In the genomic region with DNA sequence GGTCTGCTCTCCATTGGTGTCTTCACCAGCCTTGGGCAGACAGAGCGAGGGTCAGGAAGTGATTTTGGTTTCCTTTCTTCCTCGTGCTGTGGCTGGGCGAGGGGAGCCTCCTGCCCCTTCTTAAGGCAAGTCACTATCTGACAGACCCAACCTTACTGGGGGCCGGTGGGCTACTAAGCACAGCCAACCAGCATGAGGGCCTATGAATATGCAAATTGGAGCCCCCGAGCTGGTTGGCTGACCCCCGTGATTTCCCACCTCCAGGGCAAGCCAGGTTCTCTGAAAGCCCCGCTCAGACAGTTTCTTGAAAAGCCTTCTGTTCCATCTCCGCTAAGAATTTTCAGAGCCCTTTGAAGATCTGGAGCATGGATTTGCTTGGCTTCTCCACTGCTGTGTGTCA, we compare ENCODE assay signal across 9 mouse cellular contexts. TPM values are rescaled to one million over a fixed set of nuclear protein-coding genes. Genes with fewer than 3 reads are reported as not detected.
DNase-seq lines count a peak whose midpoint lies in the region; ATAC-seq and TF ChIP-seq lines count a peak whose summit lies in the region.
"Had no signal": no experiment of that assay in that cellular context is flagged by ENCODE, and none has a peak within 500 bp of the region (broad histone marks: within the 10 kb centered on the region; RNA-seq: fewer than 3 reads in every experiment).

No protein-coding gene starts in this region.

- peaks cover 7% of the 10 kb centered on the region; the same call in 1 of the 2 replicates for H3K4me1 ChIP-seq in heart, postnatal 0 days (ENCODE audit: control insufficient read depth, insufficient read depth)
- H3K4me1 ChIP-seq in limb, embryonic 15.5 days = peaks cover 17% of the 10 kb centered on the region

- H3K9ac ChIP-seq in heart, postnatal 0 days (replicated peaks; ENCODE audit: low read depth, low read length) = 0 out of 2 replicates have a peak overlapping the region, but pooled peaks have one; percentile 5
- H3K9ac ChIP-seq in limb, embryonic 15.5 days = no peak overlapping the region

- no peak for DNase-seq in heart, postnatal 0 days (ENCODE audit: low spot score)
- DNase-seq in heart, postnatal 4 days = no peak
- peak; percentile 47 for DNase-seq in 416B (ENCODE audit: low read depth)
- peak; percentile 61 for DNase-seq in embryo, embryonic 9.5 days (ENCODE audit: extremely low spot score)
- no peak for DNase-seq in layer of hippocampus, adult 9-11 months
- no peak for DNase-seq in T-cell, adult 2 months (ENCODE audit: low spot score)
- no peak for DNase-seq in thymus, postnatal 10 days (ENCODE audit: low spot score in 2 of 2)

- H3K4me3 ChIP-seq in heart, postnatal 0 days (ENCODE audit: low read depth, low read length) = no peak overlapping the region
- H3K4me3 ChIP-seq in limb, embryonic 15.5 days = no peak overlapping the region

- TF ChIP-seq CTCF in heart, postnatal 0 days (IDR thresholded peaks at IDR 0.05; ENCODE audit: low read depth) = no peak

- no peaks in the 10 kb centered on the region for H3K36me3 ChIP-seq in heart, postnatal 0 days (replicated peaks; ENCODE audit: control insufficient read depth, insufficient read depth, low read length)
- no peaks in the 10 kb centered on the region for H3K36me3 ChIP-seq in limb, embryonic 15.5 days

- H3K27me3 ChIP-seq in heart, postnatal 0 days (ENCODE audit: control insufficient read depth, insufficient read depth, low read length) = no peaks in the 10 kb centered on the region
- H3K27me3 ChIP-seq in limb, embryonic 15.5 days = no peaks in the 10 kb centered on the region

- WGBS in heart, postnatal 0 days = 13% methylated on average over 8 of the region's 8 CpGs
- 5% methylated on average over 8 of the region's 8 CpGs for WGBS in limb, embryonic 15.5 days

- no peak for TF ChIP-seq EP300 in heart, postnatal 0 days (IDR thresholded peaks at IDR 0.05; ENCODE audit: low read depth)

- no peaks in the 10 kb centered on the region for H3K9me3 ChIP-seq in heart, postnatal 0 days (replicated peaks; ENCODE audit: control insufficient read depth, low read length)
- H3K9me3 ChIP-seq in limb, embryonic 15.5 days = no peaks in the 10 kb centered on the region
- H3K9me3 ChIP-seq: G1E had no signal

- no peak overlapping the region for H3K27ac ChIP-seq in heart, postnatal 0 days (ENCODE audit: low read depth)
- no peak overlapping the region for H3K27ac ChIP-seq in limb, embryonic 15.5 days

- H3K4me2 ChIP-seq in heart, postnatal 0 days (ENCODE audit: low read depth, low read length) = peak overlapping the region; percentile 32; the same call in 1 of the 2 replicates
- 0 out of 2 replicates have a peak overlapping the region, but pooled peaks have one; percentile 13 for H3K4me2 ChIP-seq in limb, embryonic 15.5 days

- no peak for ATAC-seq in heart, postnatal 0 days (ENCODE audit: insufficient read depth, low read depth)
- no peak for ATAC-seq in limb, embryonic 15.5 days (ENCODE audit: insufficient number of reproducible peaks, low FRiP score, low TSS enrichment, low read depth)

RNA-seq across cellular contexts. Expression of a gene that starts 4.3 kb away (rescaled TPM):
- 0.08 and 2.0 TPM in 2 replicates for total RNA-seq in heart, postnatal 0 days (2014; rRNA removed; ENCODE audit: low replicate concordance)
- polyA plus RNA-seq in heart, postnatal 0 days (2015; fragmentation: Nextera tagmentation; extraction: Ambion mirVana) = 1.8 and 1.9 TPM in 2 replicates
- 1 to 10 TPM; 2.3 to 2.6 TPM for total RNA-seq in heart, postnatal 4 days (2021)
- 3.6 and 3.9 TPM in 2 replicates for polyA plus RNA-seq in limb, embryonic 15.5 days (2015; fragmentation: Nextera tagmentation; extraction: Ambion mirVana)

RNA-seq across cellular contexts. Expression of a gene that starts 4.3 kb away (rescaled TPM):
- total RNA-seq in heart, postnatal 0 days (2014; rRNA removed; ENCODE audit: low replicate concordance) = 341 and 343 TPM in 2 replicates
- polyA plus RNA-seq in heart, postnatal 0 days (2015; fragmentation: Nextera tagmentation; extraction: Ambion mirVana) = 255 and 269 TPM in 2 replicates
- 100 to 1,000 TPM; 538 to 559 TPM for total RNA-seq in heart, postnatal 4 days (2021)
- polyA plus RNA-seq in limb, embryonic 15.5 days (2015; fragmentation: Nextera tagmentation; extraction: Ambion mirVana) = 96.0 and 108 TPM in 2 replicates

RNA-seq across cellular contexts. Expression of a gene that starts 44.8 kb away (rescaled TPM):
- total RNA-seq in heart, postnatal 0 days (2014; rRNA removed; ENCODE audit: low replicate concordance) = 0.04 and 0.11 TPM in 2 replicates
- 0.95 and 1.1 TPM in 2 replicates for polyA plus RNA-seq in heart, postnatal 0 days (2015; fragmentation: Nextera tagmentation; extraction: Ambion mirVana)
- 1 to 10 TPM; 2.3 to 3.0 TPM for total RNA-seq in heart, postnatal 4 days (2021)
- polyA plus RNA-seq in limb, embryonic 15.5 days (2015; fragmentation: Nextera tagmentation; extraction: Ambion mirVana) = 0.53 and 0.88 TPM in 2 replicates

Comparison
In these comparisons a context has a peak if more than half of its experiments do, and no peak if none do; other contexts are left out.
1. DNase-seq: peak in 416B (single experiment) and embryo, embryonic 9.5 days (single experiment); none in heart, postnatal 0 days (single experiment), heart, postnatal 4 days (single experiment), layer of hippocampus, adult 9-11 months (single experiment), T-cell, adult 2 months (single experiment) and thymus, postnatal 10 days (0 of 2).